Mouse (Mus musculus) stomach, embryonic 15.5 days (tissue): ENCODE measurements around the gene Bach2. TPM values are rescaled to one million over a fixed set of nuclear protein-coding genes. Genes with fewer than 3 reads are reported as not detected.

Experiments
- ATAC-seq: fragments of 200-750 bp; cut with Nextera tagmentation; 2 replicates; pipeline ENCODE4 v1.8.0; 2017; ENCODE audit warnings: low read depth, moderate number of reproducible peaks, moderate TSS enrichment; ENCODE audit not compliant: insufficient read depth, low FRiP score
- H3K27ac ChIP-seq: fragments of 300-500 bp; sonication (generic); 2 replicates; pipeline ENCODE4 v1.5.1; 2015; ENCODE audit warnings: mild to moderate bottlenecking, inconsistent platforms
- H3K27me3 ChIP-seq: fragments of 300-500 bp; sonication (generic); replicated peaks from 2 replicates; pipeline ENCODE4 v1.6.1; 2015; ENCODE audit warnings: inconsistent platforms
- H3K36me3 ChIP-seq: fragments of 300-500 bp; sonication (generic); 2 replicates; pipeline ENCODE4 v1.6.1; 2015; ENCODE audit warnings: inconsistent platforms
- H3K4me1 ChIP-seq: fragments of 300-500 bp; sonication (generic); 2 replicates; pipeline ENCODE4 v1.6.1; 2015; ENCODE audit warnings: inconsistent platforms
- H3K4me2 ChIP-seq: fragments of 300-500 bp; sonication (generic); 2 replicates; pipeline ENCODE4 v1.6.1; 2015; ENCODE audit warnings: mild to moderate bottlenecking, inconsistent platforms
- H3K4me3 ChIP-seq: fragments of 300-500 bp; sonication (generic); replicated peaks from 2 replicates; pipeline ENCODE4 v1.5.1; 2015; ENCODE audit warnings: inconsistent platforms
- H3K9ac ChIP-seq: fragments of 300-500 bp; sonication (generic); 2 replicates; pipeline ENCODE4 v1.6.1; 2015; ENCODE audit warnings: inconsistent platforms
- H3K9me3 ChIP-seq: fragments of 300-500 bp; sonication (generic); 2 replicates; pipeline ENCODE4 v1.6.1; 2016; ENCODE audit warnings: inconsistent platforms
- WGBS: fragments of 180-500 bp; shearing (Covaris S2); methylation state at CpG from one replicate; pipeline ENCODE4 v1.1.7; 2015; 5-methylcytosine and 5-hydroxymethylcytosine counted together
- polyA plus RNA-seq: library from polyadenylated mRNA; unstranded; fragments of >200 nt; fragmentation: Nextera tagmentation; extraction: Ambion mirVana; gene quantifications from 2 replicates; pipeline ENCODE4 v1.2.1, GENCODE M21; 2015

Bach2 gene
- polyA plus RNA-seq = 5.2 TPM in 2 replicates

DNA sequence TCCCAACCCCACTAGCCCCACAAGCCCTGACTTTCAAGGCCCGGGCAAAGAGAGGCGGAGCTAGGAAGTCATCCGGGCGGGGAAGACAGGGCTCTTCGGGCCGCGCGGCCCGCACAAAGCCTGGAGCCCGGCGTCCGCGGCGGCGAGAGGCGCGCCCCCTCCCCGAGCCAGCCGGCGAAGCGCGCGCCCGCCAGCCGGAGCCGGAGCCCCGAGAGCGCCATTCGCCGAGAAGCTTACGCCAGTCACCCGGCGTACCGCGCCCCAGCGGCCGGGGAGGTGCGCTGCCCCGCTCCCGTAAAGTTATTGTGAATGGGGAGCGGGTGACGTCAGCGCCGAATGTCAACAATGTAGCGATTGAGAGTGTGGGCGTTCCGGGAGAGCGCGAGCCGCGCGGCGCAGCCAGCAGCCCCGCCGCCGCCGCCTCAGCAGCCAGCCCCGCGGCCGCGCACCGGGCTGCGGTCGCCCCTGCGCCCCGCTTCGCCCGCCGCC, at the start of gene Bach2:
Bach2 (plus strand) TSS at position 439 of the 489 bp plus-strand sequence.
- 0% methylated on average over 51 of the region's 69 CpGs for WGBS
- ATAC-seq = peak; percentile 86

DNA sequence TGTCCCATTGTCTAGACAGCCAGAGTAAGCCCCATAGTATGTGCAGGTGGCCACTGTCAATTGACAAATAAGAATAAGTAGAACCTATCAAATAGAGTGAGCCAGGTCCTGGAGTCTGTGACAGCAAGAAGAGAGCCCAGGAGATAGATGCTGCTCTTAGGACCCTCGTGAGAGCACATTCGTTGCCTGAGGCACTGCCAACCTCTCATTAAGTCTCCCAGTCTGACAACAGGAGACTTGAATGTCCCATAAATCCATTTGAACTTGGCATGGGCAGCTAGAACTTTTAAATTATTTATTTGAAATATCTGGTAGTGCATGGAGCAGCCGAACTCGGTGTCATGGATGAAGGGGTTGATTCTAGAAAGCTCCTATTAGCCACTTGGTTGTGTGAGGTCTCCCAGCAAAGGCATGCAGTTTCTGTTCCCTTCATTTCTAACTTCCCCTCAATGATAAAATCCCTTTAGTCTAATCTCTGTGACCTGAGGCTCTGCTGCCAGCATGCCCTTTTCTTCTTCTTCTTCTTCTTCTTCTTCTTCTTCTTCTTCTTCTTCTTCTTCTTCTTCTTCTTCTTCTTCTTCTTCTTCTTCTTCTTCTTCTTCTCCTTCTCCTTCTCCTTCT, 49.1 kb upstream of the Bach2 start:
- Histone ChIP-seq H3K4me2 (no peak overlapping the region), H3K9me3 (no peaks in the 10 kb centered on the region), H3K27ac (no peak overlapping the region), H3K4me3 (no peak overlapping the region), H3K4me1 (no peaks in the 10 kb centered on the region), H3K9ac (no peak overlapping the region), H3K27me3 (no peaks in the 10 kb centered on the region), H3K36me3 (no peaks in the 10 kb centered on the region)
- no peak for ATAC-seq
- WGBS = 73% methylated on average over 4 of the region's 4 CpGs

More for the DNA sequence above, at the start of gene Bach2:
- H3K27me3 ChIP-seq = no peaks in the 10 kb centered on the region
- H3K4me3 ChIP-seq = peak within 1 kb of the TSS; percentile 87
- peak within 1 kb of the TSS; percentile 91 for H3K27ac ChIP-seq
- H3K9ac ChIP-seq = peak within 1 kb of the TSS; percentile 84
- peak within 1 kb of the TSS; percentile 85 for H3K4me2 ChIP-seq
- H3K9me3 ChIP-seq = no peaks in the 10 kb centered on the region
- H3K4me1 ChIP-seq = 0 out of 2 replicates have a peak, but pooled peaks cover 8% of the 10 kb centered on the region
- H3K36me3 ChIP-seq = no peaks in the 10 kb centered on the region

DNA sequence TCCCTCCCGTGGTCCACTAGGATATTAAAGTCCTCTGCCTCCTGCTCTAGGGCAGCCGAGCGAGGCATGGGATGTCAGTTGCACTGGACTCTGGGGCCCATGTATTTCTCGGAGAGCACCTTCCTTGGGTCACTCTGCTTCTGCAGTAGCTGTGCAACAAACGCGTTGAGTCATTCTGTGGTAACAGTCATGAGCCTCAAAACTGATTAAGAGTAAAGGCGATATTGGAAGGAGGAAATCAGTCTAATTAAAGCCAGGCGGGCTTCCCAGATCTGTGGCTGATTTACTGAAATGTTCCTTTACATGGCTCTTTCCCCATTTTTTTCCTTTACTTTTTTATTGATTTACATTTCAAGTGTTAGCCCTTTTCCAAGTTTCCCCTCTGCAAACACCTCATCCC, 48.1 kb upstream of the Bach2 start:
- H3K4me1 ChIP-seq = peaks cover 2% of the 10 kb centered on the region; the same call in 1 of the 2 replicates
- no peak overlapping the region for H3K9ac ChIP-seq
- H3K27ac ChIP-seq = no peak overlapping the region
- 78% methylated on average over 8 of the region's 8 CpGs for WGBS
- no peaks in the 10 kb centered on the region for H3K36me3 ChIP-seq
- no peak overlapping the region for H3K4me3 ChIP-seq
- no peak for ATAC-seq
- H3K9me3 ChIP-seq = no peaks in the 10 kb centered on the region
- H3K27me3 ChIP-seq = no peaks in the 10 kb centered on the region
- no peak overlapping the region for H3K4me2 ChIP-seq

DNA sequence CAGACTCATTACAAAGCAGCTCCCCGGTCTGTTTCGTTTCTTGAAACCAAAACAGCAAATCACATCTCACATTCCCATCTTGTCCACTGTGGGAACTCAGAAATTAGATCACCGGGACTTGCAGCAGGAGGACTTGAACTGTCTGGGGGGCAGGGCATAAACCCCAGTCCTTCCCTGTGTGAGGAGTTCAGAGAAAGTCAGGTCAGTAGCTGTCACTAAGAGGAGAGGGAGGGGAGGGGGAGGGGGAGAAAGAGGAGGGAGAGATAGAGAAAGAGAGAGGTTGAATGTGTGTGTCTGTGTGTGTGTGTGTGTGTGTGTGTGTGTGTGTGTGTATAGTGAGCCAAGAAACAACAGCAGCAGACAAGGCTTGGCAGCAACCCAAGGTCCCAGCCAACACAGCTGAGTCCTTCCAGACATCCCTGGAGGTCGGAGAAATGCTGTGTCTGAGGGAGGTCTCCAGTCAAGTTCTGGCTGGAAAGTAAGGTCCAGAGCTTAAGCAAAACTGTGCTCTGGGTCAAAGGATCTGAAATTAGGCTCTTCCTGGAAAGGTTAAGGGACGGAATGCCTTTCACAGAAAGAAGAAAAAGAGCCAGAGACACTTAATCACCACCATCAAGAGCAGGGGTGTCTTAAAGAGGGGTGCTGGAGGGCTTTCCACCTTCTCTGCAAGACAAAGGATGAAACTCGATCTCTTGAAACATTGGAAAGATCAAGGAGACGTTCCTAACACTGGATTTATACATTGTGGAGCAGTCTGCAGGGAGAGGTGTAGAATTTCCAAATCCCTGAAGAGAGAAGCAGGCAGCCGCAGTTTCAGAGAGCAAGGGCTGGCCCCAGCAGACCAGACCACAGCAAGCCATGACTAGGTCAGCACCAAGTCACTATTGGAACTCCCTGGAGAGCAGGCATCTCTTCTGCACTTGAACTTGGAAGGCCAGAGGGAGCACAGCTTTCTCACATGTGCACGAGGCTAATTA, 42.4 kb upstream of the Bach2 start:
- peak; percentile 76 for ATAC-seq
- peaks cover 13% of the 10 kb centered on the region for H3K4me1 ChIP-seq
- H3K9ac ChIP-seq = no peak overlapping the region
- H3K27me3 ChIP-seq = no peaks in the 10 kb centered on the region
- no peaks in the 10 kb centered on the region for H3K36me3 ChIP-seq
- peak overlapping the region; percentile 84 for H3K27ac ChIP-seq
- H3K4me3 ChIP-seq = no peak overlapping the region
- WGBS = 19% methylated on average over 9 of the region's 9 CpGs
- 0 out of 2 replicates have a peak overlapping the region, but pooled peaks have one; percentile 6 for H3K4me2 ChIP-seq
- no peaks in the 10 kb centered on the region for H3K9me3 ChIP-seq

DNA sequence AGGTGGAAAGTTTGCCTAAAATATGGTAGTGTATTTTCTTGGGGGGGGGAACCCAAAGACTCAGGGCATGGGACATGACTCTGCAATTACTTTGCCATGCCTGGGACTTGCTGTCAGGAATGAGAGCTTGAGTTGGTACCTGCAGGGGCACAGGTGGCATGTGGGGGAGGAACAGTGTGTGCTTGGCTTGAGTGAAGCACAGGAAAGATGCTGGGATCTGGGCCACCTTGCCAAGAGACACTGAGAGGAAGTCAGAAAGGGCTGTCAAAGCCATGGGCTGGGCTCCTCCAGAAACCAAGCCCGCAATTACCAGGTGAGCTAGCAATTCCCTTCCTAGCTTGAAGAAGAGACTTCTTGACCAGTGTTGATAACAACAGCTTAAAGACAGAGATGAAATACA, 40.6 kb upstream of the Bach2 start:
- H3K9me3 ChIP-seq = no peaks in the 10 kb centered on the region
- 97% methylated on average over 1 of the region's 1 CpGs for WGBS
- H3K36me3 ChIP-seq = no peaks in the 10 kb centered on the region
- no peaks in the 10 kb centered on the region for H3K27me3 ChIP-seq
- H3K4me1 ChIP-seq = peaks cover 13% of the 10 kb centered on the region
- no peak overlapping the region for H3K4me2 ChIP-seq
- no peak overlapping the region for H3K27ac ChIP-seq
- no peak overlapping the region for H3K4me3 ChIP-seq
- H3K9ac ChIP-seq = no peak overlapping the region
- no peak for ATAC-seq

DNA sequence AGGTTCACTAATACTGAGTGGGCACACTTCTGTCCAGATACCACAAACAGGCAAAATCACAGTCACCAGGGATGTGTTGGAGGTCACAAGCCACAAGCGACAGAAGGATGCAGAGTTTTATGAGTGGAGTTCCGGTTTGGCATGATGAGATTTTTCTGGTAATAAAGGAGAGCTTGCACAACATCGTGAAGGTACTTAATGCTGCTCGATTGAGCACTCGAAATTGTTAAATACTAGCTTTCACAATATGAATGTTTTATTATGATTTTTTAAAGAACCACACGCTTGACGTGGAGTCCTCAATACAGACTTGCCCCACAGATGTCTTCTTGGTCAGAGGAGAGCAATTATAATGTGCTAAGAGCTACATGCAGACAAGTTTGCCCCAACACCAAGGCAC, 40.0 kb upstream of the Bach2 start:
- Histone ChIP-seq H3K27me3 (no peaks in the 10 kb centered on the region), H3K4me3 (no peak overlapping the region), H3K36me3 (no peaks in the 10 kb centered on the region), H3K9me3 (no peaks in the 10 kb centered on the region), H3K9ac (no peak overlapping the region), H3K27ac (no peak overlapping the region), H3K4me1 (peaks cover 13% of the 10 kb centered on the region), H3K4me2 (no peak overlapping the region)
- ATAC-seq = no peak
- 88% methylated on average over 7 of the region's 7 CpGs for WGBS

DNA sequence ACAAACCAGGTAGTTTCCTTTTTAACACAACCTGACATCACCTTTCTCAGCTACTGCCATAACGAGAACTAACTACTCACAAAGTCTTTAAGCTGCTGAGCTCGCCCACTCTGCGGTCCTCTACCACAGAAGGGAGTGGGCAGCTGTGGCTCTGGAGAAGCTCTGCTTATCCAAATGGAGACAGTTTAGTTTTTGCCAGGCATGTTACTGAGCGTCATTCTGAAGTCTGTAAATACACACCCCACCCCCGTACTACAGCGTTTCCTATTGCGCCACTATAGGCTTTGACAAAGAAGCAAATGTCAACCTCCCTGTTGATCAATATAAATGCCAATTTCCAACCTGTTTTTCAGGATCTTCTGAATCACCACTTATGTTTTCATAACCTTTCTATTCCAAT, 39.4 kb upstream of the Bach2 start:
- Histone ChIP-seq H3K4me1 (peaks cover 13% of the 10 kb centered on the region), H3K27ac (no peak overlapping the region), H3K9ac (no peak overlapping the region), H3K4me3 (no peak overlapping the region), H3K27me3 (no peaks in the 10 kb centered on the region), H3K4me2 (no peak overlapping the region), H3K9me3 (no peaks in the 10 kb centered on the region), H3K36me3 (no peaks in the 10 kb centered on the region)
- 63% methylated on average over 7 of the region's 7 CpGs for WGBS
- ATAC-seq = no peak

DNA sequence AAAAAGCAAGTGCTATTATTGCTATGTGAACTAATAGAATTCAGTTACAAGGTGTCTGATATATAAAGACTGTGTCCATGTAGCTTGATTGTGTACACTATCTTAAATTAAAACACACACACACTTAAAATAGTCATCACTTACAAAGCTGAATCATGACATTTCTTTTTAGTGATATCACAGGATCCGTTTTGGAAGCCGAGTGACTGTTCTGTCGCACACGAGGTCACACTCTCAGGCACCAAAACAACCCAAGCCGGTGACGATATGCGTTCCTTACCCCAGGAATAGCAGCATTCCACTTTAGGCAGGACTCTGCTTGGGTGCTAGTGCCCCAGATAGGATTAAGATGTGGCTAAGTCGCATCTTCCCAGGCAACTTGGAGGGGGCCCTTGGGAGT, 37.5 kb upstream of the Bach2 start:
- peaks cover 8% of the 10 kb centered on the region for H3K4me1 ChIP-seq
- 88% methylated on average over 8 of the region's 8 CpGs for WGBS
- no peak overlapping the region for H3K9ac ChIP-seq
- H3K36me3 ChIP-seq = no peaks in the 10 kb centered on the region
- ATAC-seq = no peak
- H3K27me3 ChIP-seq = no peaks in the 10 kb centered on the region
- H3K27ac ChIP-seq = no peak overlapping the region
- no peaks in the 10 kb centered on the region for H3K9me3 ChIP-seq
- no peak overlapping the region for H3K4me3 ChIP-seq
- H3K4me2 ChIP-seq = no peak overlapping the region

DNA sequence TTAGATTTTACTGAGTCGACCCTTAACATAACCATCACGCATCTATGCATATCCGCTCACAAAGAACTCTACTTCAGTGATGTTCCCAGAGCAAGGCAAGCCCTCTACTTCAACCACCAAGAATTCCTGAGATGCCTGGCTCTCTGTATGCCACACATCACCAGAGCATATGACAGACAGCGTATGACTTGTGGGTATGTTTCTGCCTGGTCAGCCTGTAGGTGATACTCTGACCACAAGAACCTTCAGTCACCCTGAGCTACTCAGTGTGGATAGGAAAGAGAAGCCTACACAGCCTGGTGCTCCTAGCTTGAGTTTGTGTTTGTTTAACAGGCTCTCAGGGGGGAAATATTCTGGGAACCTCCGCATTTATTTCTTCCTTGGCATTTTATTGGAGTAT, 36.2 kb upstream of the Bach2 start:
- no peak overlapping the region for H3K27ac ChIP-seq
- H3K4me1 ChIP-seq = no peaks in the 10 kb centered on the region
- no peaks in the 10 kb centered on the region for H3K36me3 ChIP-seq
- WGBS = 89% methylated on average over 5 of the region's 5 CpGs
- no peak overlapping the region for H3K9ac ChIP-seq
- no peaks in the 10 kb centered on the region for H3K27me3 ChIP-seq
- no peaks in the 10 kb centered on the region for H3K9me3 ChIP-seq
- no peak overlapping the region for H3K4me3 ChIP-seq
- no peak overlapping the region for H3K4me2 ChIP-seq
- ATAC-seq = no peak

DNA sequence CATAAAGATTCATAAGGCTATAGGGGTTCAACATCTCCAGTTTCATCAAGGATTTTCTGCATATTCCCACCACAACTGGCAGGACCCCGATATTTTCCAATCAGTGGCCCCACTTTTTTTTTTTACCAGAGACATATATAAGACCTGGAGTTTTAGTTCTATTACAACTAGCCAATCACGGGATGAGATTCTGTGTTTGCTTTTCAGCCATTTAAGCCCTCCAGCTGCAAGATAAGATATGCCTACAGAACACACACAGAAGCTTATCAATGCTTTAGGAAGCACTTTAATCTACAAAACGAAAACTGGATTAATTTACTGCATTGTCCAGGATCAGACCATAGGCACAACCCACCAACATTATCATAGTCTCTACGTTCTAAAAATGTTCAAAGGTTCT, 33.8 kb upstream of the Bach2 start:
- no peak overlapping the region for H3K27ac ChIP-seq
- no peaks in the 10 kb centered on the region for H3K36me3 ChIP-seq
- H3K4me3 ChIP-seq = no peak overlapping the region
- no peak overlapping the region for H3K4me2 ChIP-seq
- no peak overlapping the region for H3K9ac ChIP-seq
- no peaks in the 10 kb centered on the region for H3K9me3 ChIP-seq
- no peaks in the 10 kb centered on the region for H3K4me1 ChIP-seq
- no peak for ATAC-seq
- WGBS = 61% methylated on average over 4 of the region's 4 CpGs
- no peaks in the 10 kb centered on the region for H3K27me3 ChIP-seq

DNA sequence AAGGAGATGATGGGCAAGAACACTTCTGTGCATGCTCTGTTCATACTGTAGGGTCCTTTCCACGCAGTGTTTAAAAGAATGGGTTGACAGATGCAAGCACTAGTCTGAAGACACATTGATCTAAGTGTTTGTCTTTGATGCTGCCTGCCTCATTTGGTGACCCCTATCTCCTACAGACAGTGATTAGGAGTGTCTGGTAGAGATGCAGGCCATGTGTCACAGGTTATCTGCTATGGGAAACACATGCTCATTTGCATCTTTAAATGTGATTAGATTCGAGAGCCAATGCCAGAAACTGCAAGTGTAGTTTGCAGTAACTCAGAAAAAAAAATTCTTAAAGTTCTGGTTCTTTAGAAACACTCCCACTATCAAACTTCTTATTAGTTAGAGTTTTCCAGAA, 32.8 kb upstream of the Bach2 start:
- no peaks in the 10 kb centered on the region for H3K27me3 ChIP-seq
- ATAC-seq = no peak
- no peak overlapping the region for H3K9ac ChIP-seq
- H3K4me1 ChIP-seq = no peaks in the 10 kb centered on the region
- H3K4me2 ChIP-seq = no peak overlapping the region
- H3K9me3 ChIP-seq = no peaks in the 10 kb centered on the region
- no peak overlapping the region for H3K4me3 ChIP-seq
- WGBS = 47% methylated on average over 2 of the region's 2 CpGs
- H3K27ac ChIP-seq = no peak overlapping the region
- no peaks in the 10 kb centered on the region for H3K36me3 ChIP-seq

DNA sequence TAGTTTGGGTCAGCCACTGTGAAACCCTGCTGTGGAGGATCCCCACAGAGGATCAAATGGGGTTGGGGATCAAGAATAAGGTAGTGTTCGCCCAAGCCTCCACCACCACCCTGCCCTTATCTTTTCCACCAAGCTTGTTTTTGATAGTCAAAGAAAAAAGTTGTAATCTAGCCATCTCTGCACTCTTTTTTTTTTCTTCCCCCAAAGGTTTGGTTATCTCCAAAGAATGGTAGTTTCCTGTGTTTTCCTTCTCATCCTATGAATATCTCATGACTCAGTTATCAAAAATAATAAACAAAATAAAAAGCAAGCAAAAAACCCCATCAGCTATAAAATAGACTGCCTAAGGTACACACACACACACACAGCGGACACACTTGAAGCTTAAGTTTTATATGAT, 28.6 kb upstream of the Bach2 start:
- Histone ChIP-seq H3K27ac (no peak overlapping the region), H3K27me3 (no peaks in the 10 kb centered on the region), H3K4me1 (peaks cover 6% of the 10 kb centered on the region; the same call in 1 of the 2 replicates), H3K4me2 (no peak overlapping the region), H3K36me3 (no peaks in the 10 kb centered on the region), H3K4me3 (no peak overlapping the region), H3K9me3 (no peaks in the 10 kb centered on the region), H3K9ac (no peak overlapping the region)
- WGBS = 87% methylated on average over 2 of the region's 2 CpGs
- no peak for ATAC-seq
